Mouse (Mus musculus): ENCODE measurements around the gene Sclt1.

- TF ChIP-seq CTCF (IDR thresholded peaks at IDR 0.05; ENCODE audit: low read depth, low read length) (no peak), POLR2A (IDR thresholded peaks at IDR 0.05; ENCODE audit: borderline replicate concordance, low read depth, low read length) (no peak)
Observed at GRCm38 (mm10) chr3:41605601-41606329, 136.5 kb downstream of the Sclt1 start.

All from bone marrow macrophage, adult 2 months (primary cell).